Mouse (Mus musculus): ENCODE measurements around the gene Mapk11. TPM values are rescaled to one million over a fixed set of nuclear protein-coding genes. Genes with fewer than 3 reads are reported as not detected.
A peak's percentile ranks its signal among the peaks of the same experiment; 100 is the strongest.

The Mapk11 gene
- polyA plus RNA-seq, 2 experiments = 0.83 to 0.84 TPM

GRCm38 (mm10) chr15:89137378-89138045, 11.9 kb downstream of the Mapk11 start:
- WGBS (ENCODE audit: insufficient replicate concordance) = 54% methylated on average over 11 of the region's 11 CpGs
- Histone ChIP-seq H3K4me1 (replicated peaks; ENCODE audit: control insufficient read depth in 2 of 2, insufficient read depth in 2 of 2, low read length in 1 of 2) (no peaks in the 10 kb centered on the region), H3K27me3 (ENCODE audit: control insufficient read depth, insufficient read depth, low read length) (peaks cover 44% of the 10 kb centered on the region), H3K9ac (replicated peaks) (no peak overlapping the region), H3K4me2 (ENCODE audit: low read depth) (no peak overlapping the region), H3K9me3 (ENCODE audit: control insufficient read depth, low read length) (no peaks in the 10 kb centered on the region), H3K36me3 (replicated peaks; ENCODE audit: control insufficient read depth, insufficient read depth, low read depth) (no peaks in the 10 kb centered on the region), H3K4me3 (ENCODE audit: insufficient read depth in 1 of 2, low read depth in 2 of 2, low read length in 2 of 2) (no peak overlapping the region), H3K27ac (no peak overlapping the region)
- DNase-seq (ENCODE audit: low read depth in 3 of 3, low spot score in 3 of 3) (no peak), ATAC-seq (ENCODE audit: insufficient read depth) (no peak)
- no peak for TF ChIP-seq CTCF (IDR thresholded peaks at IDR 0.05; ENCODE audit: low read depth)
- no peak for TF ChIP-seq EP300 (IDR thresholded peaks at IDR 0.05; ENCODE audit: low read depth)

- 67% methylated on average over 5 of the region's 5 CpGs for WGBS (ENCODE audit: insufficient replicate concordance)
- ATAC-seq (ENCODE audit: insufficient read depth) = no peak
- Histone ChIP-seq H3K4me1 (replicated peaks; ENCODE audit: control insufficient read depth in 2 of 2, insufficient read depth in 2 of 2, low read length in 1 of 2) (no peaks in the 10 kb centered on the region), H3K9ac (replicated peaks) (no peak overlapping the region), H3K4me3 (ENCODE audit: insufficient read depth in 1 of 2, low read depth in 2 of 2, low read length in 2 of 2) (no peak overlapping the region), H3K27ac (no peak overlapping the region), H3K27me3 (ENCODE audit: control insufficient read depth, insufficient read depth, low read length) (peaks cover 37% of the 10 kb centered on the region), H3K36me3 (replicated peaks; ENCODE audit: control insufficient read depth, insufficient read depth, low read depth) (no peaks in the 10 kb centered on the region), H3K4me2 (ENCODE audit: low read depth) (no peak overlapping the region), H3K9me3 (ENCODE audit: control insufficient read depth, low read length) (no peaks in the 10 kb centered on the region)
- TF ChIP-seq CTCF (IDR thresholded peaks at IDR 0.05; ENCODE audit: low read depth) (no peak), EP300 (IDR thresholded peaks at IDR 0.05; ENCODE audit: low read depth) (no peak)
- DNase-seq (ENCODE audit: low read depth in 3 of 3, low spot score in 3 of 3) = no peak
Observed at GRCm38 (mm10) chr15:89136461-89137155, 12.8 kb downstream of the Mapk11 start.

- no peak for ATAC-seq (ENCODE audit: insufficient read depth)
- no peaks in the 10 kb centered on the region for H3K27me3 ChIP-seq (ENCODE audit: control insufficient read depth, insufficient read depth, low read length)
- no peak overlapping the region for H3K27ac ChIP-seq
- H3K4me1 ChIP-seq (replicated peaks; ENCODE audit: control insufficient read depth in 2 of 2, insufficient read depth in 2 of 2, low read length in 1 of 2) = peaks cover 5 to 10% of the 10 kb centered on the region in 2 experiments
- 13% methylated on average over 3 of the region's 3 CpGs for WGBS (ENCODE audit: insufficient replicate concordance)
- no peak overlapping the region for H3K4me2 ChIP-seq (ENCODE audit: low read depth)
- DNase-seq (ENCODE audit: low read depth in 3 of 3, low spot score in 3 of 3) = peak in 1 of 3 experiments; percentile 39
- no peak overlapping the region for H3K4me3 ChIP-seq (ENCODE audit: insufficient read depth in 1 of 2, low read depth in 2 of 2, low read length in 2 of 2)
- no peaks in the 10 kb centered on the region for H3K36me3 ChIP-seq (replicated peaks; ENCODE audit: control insufficient read depth, insufficient read depth, low read depth)
- no peaks in the 10 kb centered on the region for H3K9me3 ChIP-seq (ENCODE audit: control insufficient read depth, low read length)
- H3K9ac ChIP-seq (replicated peaks) = no peak overlapping the region
- TF ChIP-seq CTCF (IDR thresholded peaks at IDR 0.05; ENCODE audit: low read depth) = no peak
- TF ChIP-seq EP300 (IDR thresholded peaks at IDR 0.05; ENCODE audit: low read depth) = no peak
Observed at GRCm38 (mm10) chr15:89131316-89131715, 18.1 kb downstream of the Mapk11 start.

GRCm38 (mm10) chr15:89130245-89130644, 19.2 kb downstream of the Mapk11 start:
- Histone ChIP-seq H3K36me3 (replicated peaks; ENCODE audit: control insufficient read depth, insufficient read depth, low read depth) (no peaks in the 10 kb centered on the region), H3K4me2 (ENCODE audit: low read depth) (no peak overlapping the region), H3K9ac (replicated peaks) (no peak overlapping the region), H3K9me3 (ENCODE audit: control insufficient read depth, low read length) (no peaks in the 10 kb centered on the region), H3K27ac (no peak overlapping the region), H3K4me3 (ENCODE audit: insufficient read depth in 1 of 2, low read depth in 2 of 2, low read length in 2 of 2) (no peak overlapping the region), H3K4me1 (replicated peaks; ENCODE audit: control insufficient read depth in 2 of 2, insufficient read depth in 2 of 2, low read length in 1 of 2) (peaks cover 5 to 10% of the 10 kb centered on the region in 2 experiments), H3K27me3 (ENCODE audit: control insufficient read depth, insufficient read depth, low read length) (no peaks in the 10 kb centered on the region)
- no peak for DNase-seq (ENCODE audit: low read depth in 3 of 3, low spot score in 3 of 3)
- TF ChIP-seq EP300 (IDR thresholded peaks at IDR 0.05; ENCODE audit: low read depth) = no peak
- ATAC-seq (ENCODE audit: insufficient read depth) = no peak
